Mouse (Mus musculus): ENCODE results near the gene Slc22a13. TPM values are rescaled to one million over a fixed set of nuclear protein-coding genes. Genes with fewer than 3 reads are reported as not detected.

Slc22a13 gene
- polyA plus RNA-seq, 1 experiment, result not detected

DNA sequence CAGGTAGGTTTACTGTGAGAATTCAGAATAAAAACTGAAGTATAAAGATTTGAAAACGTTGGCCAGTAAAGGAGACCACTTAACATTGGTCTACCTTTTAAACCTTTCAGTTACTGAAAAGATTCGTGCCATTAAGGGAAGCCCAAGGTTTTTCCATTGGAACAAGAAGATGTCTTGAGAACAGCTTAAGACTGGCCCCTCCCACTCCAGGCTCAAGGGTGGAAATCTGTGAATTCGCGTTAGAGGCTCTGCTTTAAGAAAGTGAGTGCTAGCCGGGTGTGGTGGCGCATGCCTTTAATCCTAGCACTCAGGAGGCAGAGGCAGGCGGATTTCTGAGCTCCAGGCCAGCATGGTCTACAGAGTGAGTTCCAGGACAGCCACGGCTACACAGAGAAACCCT lies 4.1 kb upstream of the Slc22a13 start:
- no peak for TF ChIP-seq GATA1 (IDR thresholded peaks at IDR 0.05; ENCODE audit: low read length)

- no peak for TF ChIP-seq GATA1 (IDR thresholded peaks at IDR 0.05; ENCODE audit: low read length)
These were observed 1.8 kb downstream of the Slc22a13 start for GRCm38 (mm10) chr9:119207113-119207512.

GRCm38 (mm10) chr9:119206666-119207065 lies 2.2 kb downstream of the Slc22a13 start:
- no peak for TF ChIP-seq GATA1 (IDR thresholded peaks at IDR 0.05; ENCODE audit: low read length)

DNA sequence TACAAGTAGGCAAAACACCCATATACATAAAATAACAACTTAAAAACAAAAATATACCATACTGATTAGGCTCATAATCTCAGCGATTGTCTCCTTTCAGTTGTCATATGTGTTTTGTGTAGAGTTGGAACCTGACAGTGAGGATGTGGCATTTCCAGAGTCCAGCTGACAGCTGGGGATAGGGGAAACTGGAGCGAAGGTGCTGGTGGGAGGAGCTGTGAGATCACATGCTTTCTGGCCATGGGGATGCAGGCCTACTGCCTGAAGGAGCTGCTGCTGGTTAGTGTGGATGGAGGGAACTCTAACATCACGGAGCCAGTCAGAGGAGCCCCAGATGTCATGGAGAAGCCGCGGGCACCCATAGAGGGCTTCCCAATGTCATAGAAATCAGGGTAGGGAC lies 3.1 kb downstream of the Slc22a13 start:
- TF ChIP-seq GATA1 (IDR thresholded peaks at IDR 0.05; ENCODE audit: low read length), result no peak

DNA sequence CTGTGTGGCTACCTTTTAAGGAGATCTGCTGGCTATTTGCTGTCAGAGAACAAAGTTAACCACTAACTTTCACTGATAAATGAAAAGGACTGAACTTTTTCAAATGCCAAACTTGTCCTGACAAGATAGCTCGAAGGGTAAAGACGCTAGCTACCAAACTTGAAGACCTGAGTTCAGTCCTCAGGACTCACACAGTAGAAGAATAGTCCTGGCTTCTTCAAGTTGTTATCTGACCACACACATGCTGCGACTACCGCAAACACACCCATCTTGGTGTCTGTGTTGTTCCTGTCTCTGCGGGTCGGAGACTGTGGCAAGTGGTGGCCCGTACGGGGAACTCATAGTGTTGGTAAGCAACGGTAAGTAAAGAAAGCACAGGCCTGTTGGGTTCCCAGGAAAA lies 5.3 kb downstream of the Slc22a13 start:
- TF ChIP-seq GATA1 (IDR thresholded peaks at IDR 0.05; ENCODE audit: low read length), result no peak

- no peak for TF ChIP-seq GATA1 (IDR thresholded peaks at IDR 0.05; ENCODE audit: low read length)
These were observed 7.2 kb downstream of the Slc22a13 start for GRCm38 (mm10) chr9:119201653-119202052.

GRCm38 (mm10) chr9:119199151-119199861 lies 9.6 kb downstream of the Slc22a13 start:
- TF ChIP-seq GATA1 (IDR thresholded peaks at IDR 0.05; ENCODE audit: low read length), result no peak

GRCm38 (mm10) chr9:119192202-119192990 lies 16.5 kb downstream of the Slc22a13 start:
- TF ChIP-seq GATA1 (IDR thresholded peaks at IDR 0.05; ENCODE audit: low read length), result no peak

DNA sequence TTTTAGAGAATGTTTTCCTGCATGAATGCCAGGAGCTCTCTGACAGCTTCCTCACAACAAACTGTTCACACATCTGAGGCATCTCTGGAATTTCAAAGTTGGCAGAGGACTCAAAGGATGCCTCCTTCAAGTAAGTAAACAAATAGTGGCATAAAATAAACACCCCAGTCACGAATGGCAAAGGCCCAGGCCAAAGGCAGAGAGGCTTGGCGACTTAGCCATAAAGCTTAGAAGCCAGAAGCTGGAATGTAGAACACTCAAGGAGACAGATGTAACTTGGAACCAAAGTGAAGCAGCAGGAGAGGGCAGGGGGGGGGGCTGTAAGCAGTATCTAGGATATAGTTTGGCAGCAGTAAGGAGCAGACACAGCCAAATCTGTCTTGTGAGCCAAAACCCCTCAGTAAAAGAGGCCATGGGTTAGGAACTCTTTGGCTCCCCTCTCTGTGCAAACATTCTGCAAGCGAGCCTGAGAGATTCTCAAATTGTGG lies 27.6 kb downstream of the Slc22a13 start:
- TF ChIP-seq GATA1 (IDR thresholded peaks at IDR 0.05; ENCODE audit: low read length), result no peak

GRCm38 (mm10) chr9:119179292-119179691 lies 29.6 kb downstream of the Slc22a13 start:
- no peak for TF ChIP-seq GATA1 (IDR thresholded peaks at IDR 0.05; ENCODE audit: low read length)

DNA sequence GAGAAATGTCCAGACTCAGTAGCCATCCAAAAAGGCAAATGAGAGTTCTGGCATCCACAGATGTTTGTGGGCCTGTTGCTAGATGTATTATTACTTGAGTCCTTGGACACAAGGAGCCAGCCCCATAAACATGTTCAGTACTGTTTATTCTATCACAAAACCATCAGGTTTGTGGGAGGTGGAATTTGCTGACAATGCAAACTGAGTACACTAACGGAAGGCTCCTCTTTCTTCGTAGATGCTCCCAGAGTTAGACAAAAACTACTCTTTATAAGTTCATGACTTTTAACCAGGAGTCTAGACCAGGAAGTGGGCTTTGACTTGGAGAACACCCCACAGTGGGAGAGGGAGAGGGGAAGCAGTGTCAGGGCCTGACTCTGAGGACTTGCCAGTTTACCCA lies 41.3 kb downstream of the Slc22a13 start:
- TF ChIP-seq GATA1 (IDR thresholded peaks at IDR 0.05; ENCODE audit: low read length), result no peak

GRCm38 (mm10) chr9:119165548-119165947 lies 43.4 kb downstream of the Slc22a13 start:
- no peak for TF ChIP-seq GATA1 (IDR thresholded peaks at IDR 0.05; ENCODE audit: low read length)

DNA sequence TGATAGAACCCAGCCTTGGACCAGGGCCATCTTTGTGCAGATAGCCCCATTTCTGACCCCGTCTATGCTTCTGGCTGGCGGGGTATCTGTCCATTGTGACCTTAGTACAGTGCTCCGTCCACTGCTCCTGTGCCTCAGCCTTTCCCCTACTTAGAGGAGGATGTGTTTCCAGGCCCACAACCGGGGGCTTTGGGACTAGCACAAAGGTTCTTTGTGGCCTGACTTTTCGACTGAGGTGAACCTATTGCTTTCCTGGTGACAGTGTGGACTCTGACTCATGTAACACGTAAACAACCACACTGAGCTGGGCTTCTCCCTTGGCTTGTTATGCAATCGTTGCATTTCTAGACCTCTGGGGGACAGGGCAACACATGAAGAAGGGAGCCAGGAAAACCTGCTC lies 44.2 kb downstream of the Slc22a13 start:
- TF ChIP-seq GATA1 (IDR thresholded peaks at IDR 0.05; ENCODE audit: low read length), result no peak

DNA sequence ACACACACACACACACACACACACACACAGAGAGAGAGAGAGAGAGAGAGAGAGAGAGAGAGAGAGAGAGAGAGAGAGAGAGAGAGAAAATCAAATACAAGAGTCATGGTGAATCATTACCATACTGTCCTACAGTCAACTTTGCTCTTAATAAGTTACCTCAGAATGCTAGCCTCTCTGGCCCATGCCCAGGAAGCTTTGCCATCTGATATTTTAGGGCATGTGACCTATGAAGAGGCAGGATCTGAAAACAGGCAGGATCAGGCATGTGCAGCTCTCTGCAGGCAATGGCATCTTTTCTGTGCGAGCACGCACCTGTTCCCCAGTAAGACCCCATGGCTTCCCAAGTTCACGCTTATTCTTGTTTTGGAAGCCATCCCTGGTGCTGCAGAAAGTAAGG lies 48.2 kb downstream of the Slc22a13 start:
- no peak for TF ChIP-seq GATA1 (IDR thresholded peaks at IDR 0.05; ENCODE audit: low read length)

DNA sequence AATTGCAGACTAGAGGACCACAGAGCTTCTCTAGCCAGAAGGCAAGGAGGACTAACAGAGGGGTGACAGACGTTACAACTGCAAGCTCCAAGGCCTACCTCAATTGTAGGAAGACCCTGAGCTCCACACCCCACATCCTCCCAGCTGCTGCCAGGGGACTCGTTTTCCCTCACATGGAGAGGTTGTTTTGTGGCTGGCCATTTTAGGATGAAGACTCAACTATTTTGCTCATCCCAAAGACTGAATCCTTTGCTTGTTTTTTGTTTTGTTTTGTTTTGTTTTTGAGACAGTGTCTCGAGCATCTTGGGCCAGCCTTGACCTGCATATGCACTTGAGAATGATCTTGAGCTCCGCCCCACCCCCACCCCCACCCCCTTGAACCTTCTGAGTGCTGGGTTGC lies 50.0 kb downstream of the Slc22a13 start, which contains the start of gene Gm47289:
TSS of gene Gm47289 (plus strand) at position 301 of the 400 bp plus-strand sequence.
- TF ChIP-seq GATA1 (IDR thresholded peaks at IDR 0.05; ENCODE audit: low read length), result no peak

Data from G1E-ER4 (cell line).